Mouse (Mus musculus): Measurements from ENCODE around the gene Smg6. TPM values are rescaled to one million over a fixed set of nuclear protein-coding genes. Genes with fewer than 3 reads are reported as not detected.

Smg6 gene
- polyA plus RNA-seq, 1 experiment from 2014 or later: 19.8 TPM

DNA sequence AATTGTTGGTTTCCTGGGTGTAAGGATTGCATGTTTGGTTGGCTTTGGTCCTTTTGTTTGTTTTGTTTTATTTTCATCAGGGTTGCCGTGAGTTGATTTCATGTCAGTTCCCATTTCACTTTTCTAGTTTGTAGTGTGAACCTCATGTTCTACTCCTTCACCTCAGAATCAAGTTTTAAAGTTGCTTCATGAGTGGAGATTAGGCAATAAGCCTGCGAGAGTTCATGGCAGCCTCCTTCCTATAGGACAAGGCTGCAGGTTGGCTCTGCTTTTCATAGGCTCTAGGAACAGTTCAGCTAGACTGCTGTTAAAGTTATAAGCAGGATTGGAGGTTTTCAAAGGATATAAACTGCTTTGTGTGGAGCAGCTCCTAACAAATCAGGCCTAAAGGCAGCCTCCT lies 33.9 kb downstream of the Smg6 start:
- no peaks in the 10 kb centered on the region for H3K9me3 ChIP-seq (ENCODE audit: control insufficient read depth, low read length)
- WGBS: 79% methylated on average over 2 of the region's 2 CpGs
- no peak overlapping the region for H3K9ac ChIP-seq (ENCODE audit: low read depth, low read length)
- ATAC-seq (ENCODE audit: low FRiP score, low TSS enrichment): no peak
- H3K36me3 ChIP-seq (ENCODE audit: control insufficient read depth, insufficient read depth, low read length): no peaks in the 10 kb centered on the region
- H3K4me1 ChIP-seq (ENCODE audit: control insufficient read depth, insufficient read depth, low read length): no peaks in the 10 kb centered on the region
- H3K4me3 ChIP-seq (ENCODE audit: low read length): no peak overlapping the region
- H3K4me2 ChIP-seq (replicated peaks; ENCODE audit: low read depth, low read length): no peak overlapping the region
- no peaks in the 10 kb centered on the region for H3K27me3 ChIP-seq (ENCODE audit: control insufficient read depth, insufficient read depth, low read length)
- H3K27ac ChIP-seq (ENCODE audit: low read depth, low read length): peak overlapping the region; percentile 19; the same call in 1 of the 2 replicates

DNA sequence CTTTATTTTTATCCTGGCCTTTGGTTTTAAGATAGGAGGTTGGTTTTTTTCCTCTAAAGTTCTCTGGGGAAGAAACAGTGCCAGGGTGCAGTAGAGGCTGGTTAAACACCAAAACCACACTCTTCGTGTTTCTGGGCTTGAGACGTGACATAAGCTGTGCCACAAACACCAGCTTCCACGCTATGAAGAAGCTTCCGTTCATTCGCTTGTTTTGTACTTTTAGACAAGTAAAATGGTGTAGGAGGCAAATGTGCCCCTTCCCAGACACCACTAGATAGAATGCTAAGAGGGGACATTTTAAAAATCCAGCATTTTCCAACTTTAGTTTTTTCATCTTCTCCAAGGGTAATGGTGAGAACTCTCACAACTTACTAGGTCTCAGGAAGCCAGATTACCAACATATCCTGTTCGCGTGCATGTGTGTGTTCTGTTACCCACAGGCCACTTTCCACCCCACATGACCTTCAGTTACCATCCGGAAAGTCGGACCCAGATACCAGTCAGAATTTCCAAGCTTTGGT lies 34.5 kb downstream of the Smg6 start:
- no peak overlapping the region for H3K4me3 ChIP-seq (ENCODE audit: low read length)
- no peak for ATAC-seq (ENCODE audit: low FRiP score, low TSS enrichment)
- H3K4me2 ChIP-seq (replicated peaks; ENCODE audit: low read depth, low read length): no peak overlapping the region
- no peaks in the 10 kb centered on the region for H3K4me1 ChIP-seq (ENCODE audit: control insufficient read depth, insufficient read depth, low read length)
- no peaks in the 10 kb centered on the region for H3K27me3 ChIP-seq (ENCODE audit: control insufficient read depth, insufficient read depth, low read length)
- H3K27ac ChIP-seq (ENCODE audit: low read depth, low read length): peak overlapping the region; percentile 19; the same call in 1 of the 2 replicates
- WGBS: 94% methylated on average over 9 of the region's 9 CpGs
- H3K36me3 ChIP-seq (ENCODE audit: control insufficient read depth, insufficient read depth, low read length): no peaks in the 10 kb centered on the region
- H3K9ac ChIP-seq (ENCODE audit: low read depth, low read length): no peak overlapping the region
- no peaks in the 10 kb centered on the region for H3K9me3 ChIP-seq (ENCODE audit: control insufficient read depth, low read length)

DNA sequence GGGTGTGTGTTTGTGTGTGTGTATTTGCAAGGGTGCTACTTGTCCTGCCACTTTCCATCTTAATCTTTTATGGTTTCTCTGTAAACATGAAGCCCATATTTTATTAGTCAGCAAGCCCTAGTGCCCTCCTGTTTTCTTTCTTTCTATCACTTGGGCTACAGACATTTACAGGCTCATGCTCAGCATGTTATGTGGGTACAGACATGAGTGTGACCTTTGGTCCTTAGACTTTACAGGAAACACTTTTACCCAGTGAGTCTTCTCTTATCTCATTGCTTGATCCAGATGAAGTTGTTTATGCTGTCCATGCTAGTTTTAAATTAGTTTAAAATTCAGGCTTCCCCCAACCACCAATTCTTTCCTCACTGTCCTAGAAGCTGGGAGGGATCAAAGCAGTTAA lies 36.3 kb downstream of the Smg6 start:
- Histone ChIP-seq H3K4me3 (ENCODE audit: low read length) (no peak overlapping the region), H3K9me3 (ENCODE audit: control insufficient read depth, low read length) (no peaks in the 10 kb centered on the region), H3K36me3 (ENCODE audit: control insufficient read depth, insufficient read depth, low read length) (no peaks in the 10 kb centered on the region), H3K27me3 (ENCODE audit: control insufficient read depth, insufficient read depth, low read length) (no peaks in the 10 kb centered on the region), H3K4me2 (replicated peaks; ENCODE audit: low read depth, low read length) (no peak overlapping the region), H3K9ac (ENCODE audit: low read depth, low read length) (no peak overlapping the region), H3K27ac (ENCODE audit: low read depth, low read length) (no peak overlapping the region), H3K4me1 (ENCODE audit: control insufficient read depth, insufficient read depth, low read length) (no peaks in the 10 kb centered on the region)
- ATAC-seq (ENCODE audit: low FRiP score, low TSS enrichment): no peak

DNA sequence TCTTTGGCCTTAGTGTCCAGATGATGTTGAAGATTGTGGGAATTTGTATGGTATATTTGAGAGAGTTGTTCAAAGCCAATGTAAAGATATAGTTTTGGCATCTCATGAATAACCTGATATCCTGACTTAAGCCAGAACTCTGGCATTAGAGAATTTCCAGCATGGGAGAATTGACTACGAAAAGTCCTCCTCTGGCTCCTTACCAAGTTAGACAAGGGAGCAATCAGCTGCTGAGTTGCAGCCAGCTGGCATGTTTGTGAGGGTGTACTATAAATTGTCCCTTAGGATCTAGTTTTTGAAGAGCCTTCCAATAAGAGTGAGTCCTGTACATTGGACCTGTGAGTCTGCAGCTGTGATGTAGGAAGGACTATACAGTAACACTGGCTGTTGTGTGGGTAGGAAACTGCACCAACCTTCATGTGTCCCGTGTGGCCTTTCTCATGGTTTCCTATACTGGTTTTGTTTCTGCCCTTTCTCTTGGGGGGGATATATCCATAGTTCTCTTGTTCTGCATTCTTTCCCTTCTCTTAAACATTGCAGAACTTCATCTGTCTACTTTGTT lies 37.3 kb downstream of the Smg6 start:
- Histone ChIP-seq H3K27me3 (ENCODE audit: control insufficient read depth, insufficient read depth, low read length) (no peaks in the 10 kb centered on the region), H3K4me2 (replicated peaks; ENCODE audit: low read depth, low read length) (no peak overlapping the region), H3K9me3 (ENCODE audit: control insufficient read depth, low read length) (no peaks in the 10 kb centered on the region), H3K36me3 (ENCODE audit: control insufficient read depth, insufficient read depth, low read length) (no peaks in the 10 kb centered on the region), H3K4me3 (ENCODE audit: low read length) (no peak overlapping the region), H3K27ac (ENCODE audit: low read depth, low read length) (no peak overlapping the region), H3K9ac (ENCODE audit: low read depth, low read length) (no peak overlapping the region), H3K4me1 (ENCODE audit: control insufficient read depth, insufficient read depth, low read length) (no peaks in the 10 kb centered on the region)
- no peak for ATAC-seq (ENCODE audit: low FRiP score, low TSS enrichment)
- 86% methylated on average over 2 of the region's 2 CpGs for WGBS

DNA sequence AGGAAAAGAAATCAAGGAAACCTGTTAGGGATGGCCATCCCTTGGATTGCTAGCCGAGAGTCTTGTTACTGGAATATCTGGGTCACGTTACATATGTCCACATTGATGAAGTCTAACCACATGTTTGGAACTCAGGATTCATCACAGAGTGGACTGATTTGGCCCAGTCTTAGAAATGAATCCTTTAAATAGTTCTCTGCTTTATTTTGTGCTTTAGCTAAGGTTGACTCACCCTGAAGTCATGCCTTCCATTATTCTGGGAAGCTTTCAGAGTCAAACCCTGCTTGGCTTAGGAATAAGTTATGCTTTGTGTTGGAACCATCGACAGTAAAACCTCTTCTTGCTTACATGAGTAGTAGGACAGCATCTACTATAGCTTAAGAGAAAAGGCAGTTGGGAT lies 39.9 kb downstream of the Smg6 start:
- Histone ChIP-seq H3K4me1 (ENCODE audit: control insufficient read depth, insufficient read depth, low read length) (no peaks in the 10 kb centered on the region), H3K9me3 (ENCODE audit: control insufficient read depth, low read length) (no peaks in the 10 kb centered on the region), H3K4me2 (replicated peaks; ENCODE audit: low read depth, low read length) (no peak overlapping the region), H3K9ac (ENCODE audit: low read depth, low read length) (no peak overlapping the region), H3K27me3 (ENCODE audit: control insufficient read depth, insufficient read depth, low read length) (no peaks in the 10 kb centered on the region), H3K36me3 (ENCODE audit: control insufficient read depth, insufficient read depth, low read length) (no peaks in the 10 kb centered on the region), H3K4me3 (ENCODE audit: low read length) (no peak overlapping the region), H3K27ac (ENCODE audit: low read depth, low read length) (no peak overlapping the region)
- ATAC-seq (ENCODE audit: low FRiP score, low TSS enrichment): no peak
- 92% methylated on average over 3 of the region's 3 CpGs for WGBS

DNA sequence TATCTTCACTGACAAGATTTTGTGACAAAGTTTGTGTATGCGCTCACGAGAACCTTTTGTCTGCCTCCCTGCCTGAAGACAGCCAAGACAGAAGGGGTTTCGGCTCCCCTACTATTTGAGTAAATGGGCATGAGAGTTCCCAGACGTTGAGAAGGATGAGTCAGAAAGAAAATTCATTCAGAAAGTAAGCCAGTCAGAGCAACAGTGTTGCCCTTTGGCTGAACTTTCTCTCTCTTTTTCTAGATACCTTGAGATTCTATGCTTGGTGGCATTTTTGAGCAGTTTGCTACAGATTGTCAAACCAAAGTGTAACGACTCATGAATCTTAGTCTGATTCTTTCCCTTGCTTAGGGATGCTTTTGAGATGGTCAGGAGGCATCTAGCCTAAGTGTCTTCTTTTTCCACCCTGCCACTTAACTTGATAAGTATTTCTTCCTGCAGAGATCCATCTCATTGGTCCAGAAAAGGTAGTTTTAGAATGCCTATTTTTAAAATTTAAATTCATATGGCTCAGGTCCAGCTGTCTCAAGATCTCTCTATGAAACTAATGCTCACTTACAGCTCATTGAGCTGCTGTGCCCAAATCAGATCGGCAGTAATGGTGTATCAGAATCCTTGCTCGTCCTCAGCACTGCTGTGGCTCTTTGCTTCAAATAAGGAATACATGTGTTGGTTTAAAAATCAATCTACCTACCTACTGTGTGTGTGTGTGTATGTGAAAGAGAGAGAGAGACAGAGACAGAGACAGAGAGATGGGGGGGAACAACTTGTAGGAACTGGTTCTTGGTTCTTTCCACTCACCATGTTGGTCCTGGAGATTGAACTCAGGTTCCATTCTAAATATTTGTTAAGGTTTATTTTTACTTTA lies 47.9 kb downstream of the Smg6 start:
- no peak overlapping the region for H3K9ac ChIP-seq (ENCODE audit: low read depth, low read length)
- H3K9me3 ChIP-seq (ENCODE audit: control insufficient read depth, low read length): no peaks in the 10 kb centered on the region
- H3K27me3 ChIP-seq (ENCODE audit: control insufficient read depth, insufficient read depth, low read length): no peaks in the 10 kb centered on the region
- 0 out of 2 replicates have a peak, but pooled peaks cover 3% of the 10 kb centered on the region for H3K36me3 ChIP-seq (ENCODE audit: control insufficient read depth, insufficient read depth, low read length)
- ATAC-seq (ENCODE audit: low FRiP score, low TSS enrichment): no peak
- H3K4me2 ChIP-seq (replicated peaks; ENCODE audit: low read depth, low read length): no peak overlapping the region
- no peaks in the 10 kb centered on the region for H3K4me1 ChIP-seq (ENCODE audit: control insufficient read depth, insufficient read depth, low read length)
- 86% methylated on average over 7 of the region's 7 CpGs for WGBS
- no peak overlapping the region for H3K27ac ChIP-seq (ENCODE audit: low read depth, low read length)
- no peak overlapping the region for H3K4me3 ChIP-seq (ENCODE audit: low read length)

DNA sequence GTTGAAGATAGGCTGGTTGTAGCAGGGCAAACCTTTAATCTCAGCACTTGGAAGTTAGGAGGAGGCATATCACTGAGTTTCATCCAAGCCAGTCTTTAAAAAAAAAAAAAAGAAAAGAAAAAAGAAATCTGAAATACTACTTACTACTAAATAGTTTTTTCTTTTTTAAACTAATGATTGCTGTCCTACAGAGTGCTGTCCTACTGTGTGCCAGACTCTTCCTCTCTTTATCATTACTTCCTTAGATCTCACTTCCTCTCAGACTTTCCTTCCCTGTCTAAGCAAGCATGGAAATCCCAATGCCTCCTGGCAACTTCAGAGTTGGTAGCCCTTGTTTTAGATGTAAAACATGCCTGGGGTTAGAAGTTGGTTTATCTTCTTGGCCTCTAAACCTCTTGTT lies 49.0 kb downstream of the Smg6 start:
- Histone ChIP-seq H3K4me1 (ENCODE audit: control insufficient read depth, insufficient read depth, low read length) (no peaks in the 10 kb centered on the region), H3K9me3 (ENCODE audit: control insufficient read depth, low read length) (no peaks in the 10 kb centered on the region), H3K9ac (ENCODE audit: low read depth, low read length) (no peak overlapping the region), H3K36me3 (ENCODE audit: control insufficient read depth, insufficient read depth, low read length) (0 out of 2 replicates have a peak, but pooled peaks cover 3% of the 10 kb centered on the region), H3K27ac (ENCODE audit: low read depth, low read length) (no peak overlapping the region), H3K4me2 (replicated peaks; ENCODE audit: low read depth, low read length) (no peak overlapping the region), H3K27me3 (ENCODE audit: control insufficient read depth, insufficient read depth, low read length) (no peaks in the 10 kb centered on the region), H3K4me3 (ENCODE audit: low read length) (no peak overlapping the region)
- ATAC-seq (ENCODE audit: low FRiP score, low TSS enrichment): no peak

DNA sequence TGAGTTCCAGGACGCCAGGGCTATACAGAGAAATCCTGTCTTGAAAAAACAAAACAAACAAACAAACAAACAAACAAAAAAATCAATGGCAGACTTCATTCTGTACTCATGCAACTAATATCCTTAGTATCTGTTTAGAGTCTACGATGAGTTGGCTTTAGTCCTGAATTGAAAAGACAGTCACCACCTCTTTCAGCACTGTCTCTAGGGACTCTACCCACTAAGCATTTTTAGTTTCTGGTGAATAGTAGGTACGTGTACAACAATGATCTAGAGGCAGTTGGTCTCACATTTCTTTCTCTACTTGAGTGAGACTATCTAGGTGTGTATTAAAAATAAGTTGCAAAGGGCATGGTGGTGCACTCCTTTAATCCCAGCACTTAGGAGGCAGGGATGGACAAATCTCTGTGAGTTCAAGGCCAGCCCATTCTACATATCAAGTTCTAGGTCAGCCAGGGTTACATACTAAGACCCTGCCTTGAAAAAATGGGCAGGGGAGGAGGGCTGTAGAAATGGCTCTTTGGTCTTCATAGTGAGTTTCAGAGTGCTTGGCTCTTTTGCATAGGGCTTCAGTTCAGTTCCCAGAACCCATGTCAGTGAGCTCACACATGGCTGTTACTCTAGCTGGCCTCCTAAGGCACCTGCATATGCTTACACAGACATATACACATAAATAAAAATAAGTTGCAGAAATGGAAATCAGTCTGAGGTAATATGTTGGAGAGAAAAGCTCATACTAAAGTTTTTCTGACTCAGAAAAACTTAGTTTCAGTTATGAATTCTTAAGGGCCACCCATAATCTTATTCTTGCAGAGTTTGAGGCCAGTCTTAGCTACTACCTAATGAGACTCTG lies 51.4 kb downstream of the Smg6 start:
- no peak overlapping the region for H3K4me3 ChIP-seq (ENCODE audit: low read length)
- WGBS: 84% methylated on average over 3 of the region's 3 CpGs
- no peak overlapping the region for H3K4me2 ChIP-seq (replicated peaks; ENCODE audit: low read depth, low read length)
- ATAC-seq (ENCODE audit: low FRiP score, low TSS enrichment): no peak
- H3K4me1 ChIP-seq (ENCODE audit: control insufficient read depth, insufficient read depth, low read length): no peaks in the 10 kb centered on the region
- no peak overlapping the region for H3K27ac ChIP-seq (ENCODE audit: low read depth, low read length)
- H3K36me3 ChIP-seq (ENCODE audit: control insufficient read depth, insufficient read depth, low read length): 0 out of 2 replicates have a peak, but pooled peaks cover 5% of the 10 kb centered on the region
- no peaks in the 10 kb centered on the region for H3K27me3 ChIP-seq (ENCODE audit: control insufficient read depth, insufficient read depth, low read length)
- no peak overlapping the region for H3K9ac ChIP-seq (ENCODE audit: low read depth, low read length)
- no peaks in the 10 kb centered on the region for H3K9me3 ChIP-seq (ENCODE audit: control insufficient read depth, low read length)

Measured in kidney, embryonic 14.5 days (tissue).